Mouse (Mus musculus) embryo, embryonic 11.5 days (tissue): Measurements from ENCODE around the gene Rnf225.
A peak's percentile ranks its signal among the peaks of the same experiment; 100 is the strongest.
"Not testable (repeated sequence)": the region's sequence is repeated elsewhere in the genome, so short reads cannot be mapped to it uniquely, and the experiment has no call there.

Experiments
- DNase-seq: peaks from one replicate; pipeline ENCODE4 v3.0.0-alpha.2; 2012; ENCODE audit warnings: low read depth, low spot score

Rnf225 gene

DNA sequence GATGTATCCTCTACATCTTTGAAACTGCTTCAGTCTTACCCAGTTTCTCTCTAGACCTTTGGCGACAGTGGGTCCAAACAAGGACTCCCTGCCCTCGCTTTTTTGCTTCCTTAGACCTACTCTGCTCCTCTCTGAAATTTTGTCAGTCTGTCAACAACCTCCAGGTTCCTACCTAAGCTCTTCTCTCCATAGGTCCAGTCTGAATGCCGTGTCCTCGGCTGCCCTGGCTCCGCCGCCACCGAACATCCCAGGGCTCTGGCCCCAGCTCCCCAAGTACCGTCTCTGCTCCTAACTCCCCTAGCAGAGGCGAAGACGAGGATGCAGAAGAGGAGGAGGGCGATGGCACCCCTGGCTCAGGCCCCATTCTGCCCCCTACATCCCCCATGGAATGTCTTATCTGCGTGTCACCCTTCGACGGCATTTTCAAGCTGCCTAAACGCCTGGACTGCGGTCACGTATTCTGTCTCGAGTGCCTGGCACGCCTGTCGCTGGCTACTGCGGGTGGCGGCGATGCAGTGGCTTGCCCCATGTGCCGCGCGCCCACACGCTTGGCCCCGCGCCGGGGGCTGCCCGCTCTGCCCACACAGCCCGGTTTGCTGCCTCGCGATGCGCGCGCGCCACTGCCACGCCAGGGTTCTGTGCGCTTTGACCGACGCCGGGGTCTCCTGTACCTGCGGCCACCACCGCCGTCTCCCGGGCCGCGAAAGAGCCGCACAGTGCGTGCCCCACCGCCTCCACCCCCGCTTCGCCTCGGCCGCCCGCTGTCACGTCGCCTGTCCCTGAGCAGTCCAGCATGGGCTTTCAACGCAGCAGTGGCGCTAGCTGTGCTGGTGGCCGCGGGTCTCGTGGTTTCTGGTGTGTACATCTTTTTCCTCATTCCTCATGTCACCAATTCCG is 725 bp downstream of the Rnf225 start:
- DNase-seq: no peak

DNA sequence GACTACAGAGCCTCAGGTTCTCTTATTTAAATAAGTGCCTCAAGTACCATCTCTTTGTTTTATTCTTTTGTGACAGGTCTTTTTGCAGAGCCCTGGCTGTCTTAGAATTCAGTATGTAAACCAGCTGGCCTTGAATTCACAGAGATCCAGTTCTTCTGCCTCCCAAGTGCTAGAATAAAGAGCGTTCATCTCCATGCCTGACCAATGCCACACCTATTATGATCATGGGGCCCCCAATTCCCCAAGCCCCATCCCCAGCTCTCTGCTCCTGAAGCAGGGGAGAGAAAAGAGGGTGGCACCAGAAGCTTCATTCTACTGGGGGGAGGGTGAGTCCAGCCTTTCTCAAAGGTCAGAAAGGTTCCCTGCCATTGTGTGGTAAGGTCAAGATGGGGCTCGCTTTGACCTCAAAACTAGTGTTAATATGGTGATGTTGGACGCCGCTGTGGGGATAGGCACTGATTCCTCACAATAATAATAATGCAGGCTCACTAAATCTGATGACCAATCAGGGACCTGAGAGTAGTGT is 6.5 kb downstream of the Rnf225 start:
- no peak for DNase-seq

DNA sequence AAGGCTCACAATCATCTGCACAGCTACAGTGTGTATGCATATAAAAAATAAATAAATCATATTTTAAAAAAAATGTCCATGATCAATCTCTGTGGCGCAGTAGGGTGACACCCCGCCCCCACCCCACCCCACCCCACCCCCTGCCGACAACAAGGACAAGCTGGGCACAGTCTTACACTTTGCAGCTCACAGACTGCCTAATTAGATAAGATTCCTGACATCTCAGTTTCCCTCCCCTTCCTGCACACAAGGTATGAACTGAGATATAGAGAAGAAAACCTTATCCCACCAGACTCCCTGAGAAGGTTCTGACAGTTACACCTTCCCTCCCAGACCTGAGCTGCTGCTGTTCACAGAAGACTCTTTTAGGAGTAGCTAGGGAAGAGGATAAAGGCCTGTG is 7.6 kb downstream of the Rnf225 start:
- DNase-seq: no peak

- not testable (repeated sequence) for DNase-seq
These were observed 10.1 kb downstream of the Rnf225 start for GRCm38 (mm10) chr7:12937254-12937803.

DNA sequence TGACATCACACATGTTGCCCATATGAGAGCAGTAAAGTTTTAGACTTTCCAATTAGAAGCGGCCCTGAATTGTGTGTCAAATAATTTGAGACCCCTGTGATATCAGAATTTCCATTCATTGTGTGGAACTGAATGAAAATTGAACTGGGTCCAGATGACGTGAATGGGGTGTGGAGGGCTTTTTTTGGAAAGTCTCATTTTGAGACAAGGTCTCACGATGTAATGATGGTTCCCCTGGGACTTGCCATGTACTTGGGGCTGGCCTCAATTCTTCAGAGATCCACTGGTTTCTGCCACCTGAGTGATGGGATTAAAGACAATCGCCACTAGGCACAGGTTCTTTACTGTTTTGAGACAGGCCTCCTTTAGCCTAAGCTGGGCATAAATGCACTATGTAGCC is 13.4 kb downstream of the Rnf225 start:
- no peak for DNase-seq

GRCm38 (mm10) chr7:12943488-12943887 is 16.3 kb downstream of the Rnf225 start:
- DNase-seq: no peak

DNA sequence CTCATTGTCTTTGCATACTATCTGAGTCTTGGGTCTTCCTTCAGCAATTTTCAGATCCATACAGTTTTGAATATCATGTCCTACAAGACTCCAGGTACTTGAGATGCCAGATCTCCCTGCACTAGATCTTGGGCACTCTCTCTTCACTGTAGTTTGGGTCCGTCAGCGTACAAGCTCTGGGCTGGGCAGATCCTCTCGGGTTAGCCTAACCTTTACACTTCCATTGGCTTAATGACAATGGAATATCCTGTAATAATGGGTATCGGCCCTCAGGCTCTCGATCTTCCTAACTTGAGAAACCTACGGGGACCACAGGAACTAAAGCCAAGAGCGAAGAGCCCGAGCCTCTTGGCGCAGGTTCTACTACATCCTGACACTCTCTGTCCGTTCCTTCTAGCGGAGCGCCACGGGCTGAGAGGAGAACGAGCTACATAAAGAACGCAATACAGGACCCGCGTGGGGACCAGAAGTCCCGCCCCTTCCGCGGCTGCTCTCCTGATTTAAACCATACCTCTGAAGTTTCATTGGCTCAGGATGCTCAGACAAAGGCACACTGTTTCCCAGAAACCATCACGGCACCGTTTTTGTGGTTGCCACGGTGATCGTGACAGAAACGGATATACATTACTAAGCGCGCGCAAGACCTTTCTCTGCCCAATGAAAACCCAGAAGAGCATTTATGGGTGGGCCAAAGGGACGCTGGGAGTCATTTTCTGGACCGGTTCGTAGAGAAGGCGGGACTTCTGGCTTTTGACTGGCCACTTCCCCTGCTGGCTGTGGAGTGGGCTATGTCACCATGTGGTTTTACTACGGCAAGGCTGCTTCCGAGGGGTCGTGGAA is 22.0 kb downstream of the Rnf225 start:
- DNase-seq: peak; percentile 84

GRCm38 (mm10) chr7:12949872-12950229 is 22.6 kb downstream of the Rnf225 start:
- no peak for DNase-seq

GRCm38 (mm10) chr7:12954896-12955295 is 27.7 kb downstream of the Rnf225 start:
- no peak for DNase-seq

DNA sequence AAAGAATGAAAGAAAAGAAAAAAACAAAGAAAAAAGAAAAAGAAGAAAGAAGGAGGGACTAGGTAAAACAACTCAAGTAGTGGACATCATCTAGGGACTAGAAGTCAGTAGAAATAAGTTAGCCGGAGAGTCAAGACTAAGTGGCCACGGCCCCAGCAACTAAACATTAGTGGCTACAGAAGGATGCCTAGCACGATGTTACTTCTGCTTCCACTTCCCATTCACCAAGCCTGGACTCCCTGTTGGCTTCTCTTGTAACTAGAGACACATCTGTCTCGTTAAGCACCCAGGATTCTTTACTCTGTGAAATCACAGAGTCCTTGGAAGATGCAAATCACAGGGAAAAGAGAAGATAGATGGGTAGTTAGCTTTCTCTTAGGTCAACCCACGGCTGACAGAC is 30.3 kb downstream of the Rnf225 start:
- DNase-seq: no peak

DNA sequence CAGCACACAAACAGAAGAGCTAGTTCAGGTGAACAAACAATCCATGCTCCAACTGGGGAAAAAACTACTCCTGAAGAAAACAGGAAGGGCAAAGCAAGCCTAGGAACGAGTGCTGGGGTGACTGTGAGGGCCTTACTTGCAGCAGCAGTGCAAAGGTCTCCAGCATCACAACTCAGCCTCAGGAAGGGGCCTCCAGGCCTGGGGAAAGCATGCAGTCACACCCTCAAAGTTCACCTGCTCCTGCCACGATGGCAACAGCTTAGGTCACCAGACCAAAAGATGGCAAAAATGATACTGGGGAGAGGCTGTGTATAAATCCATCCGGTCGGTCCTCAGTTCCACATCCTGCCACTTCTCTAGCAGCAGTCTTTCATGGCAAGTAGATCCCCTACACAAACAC is 31.7 kb downstream of the Rnf225 start:
- DNase-seq: no peak

DNA sequence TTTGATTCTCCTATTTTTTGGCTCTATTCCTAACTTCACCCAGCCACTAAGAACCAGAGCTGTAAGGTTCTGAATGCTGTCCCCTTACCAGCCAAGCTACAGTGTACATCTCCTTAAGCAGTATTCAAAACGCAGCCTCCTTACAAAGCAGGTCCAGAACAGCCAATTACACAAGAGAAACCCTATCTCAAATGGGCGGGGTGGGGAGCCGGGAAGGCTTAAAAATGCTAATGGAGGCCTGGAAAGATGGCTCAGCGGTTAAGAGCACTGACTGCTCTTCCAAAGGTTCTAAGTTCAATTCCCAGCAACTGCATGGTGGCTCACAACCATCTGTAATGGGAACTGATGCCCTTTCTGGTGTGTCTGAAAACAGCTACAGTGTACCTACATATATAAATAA is 32.5 kb downstream of the Rnf225 start:
- no peak for DNase-seq

DNA sequence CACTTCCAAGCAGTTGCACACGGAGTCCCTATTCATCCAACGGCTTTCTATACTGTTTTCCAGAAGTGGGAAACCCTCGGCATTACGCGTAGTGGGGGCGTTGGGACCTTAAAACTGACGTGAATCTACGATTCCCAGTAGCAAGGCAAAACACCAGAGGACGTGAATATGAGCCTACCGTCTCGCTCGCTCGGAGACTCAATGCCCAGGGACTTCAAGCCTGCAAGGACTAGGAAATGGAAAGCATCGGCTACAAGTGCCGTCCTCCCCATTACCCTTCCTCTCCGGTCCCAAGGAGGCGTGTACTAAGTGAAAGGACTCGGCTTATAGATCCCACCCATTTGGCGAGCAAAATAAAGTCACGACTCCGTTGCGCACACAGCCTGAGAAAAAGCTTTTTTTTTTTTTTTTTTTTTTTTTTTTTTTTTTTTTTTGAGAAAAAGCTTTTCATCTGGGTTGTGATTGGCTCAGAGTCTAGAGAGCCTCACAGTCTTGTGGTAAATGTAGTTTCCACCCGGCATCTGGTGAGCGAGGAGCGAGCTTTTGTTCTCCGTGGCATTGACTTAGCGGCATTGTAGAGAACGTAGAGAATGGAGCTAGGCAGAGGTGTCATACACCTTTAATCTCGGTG is 34.4 kb downstream of the Rnf225 start:
- DNase-seq: peak; percentile 55

DNA sequence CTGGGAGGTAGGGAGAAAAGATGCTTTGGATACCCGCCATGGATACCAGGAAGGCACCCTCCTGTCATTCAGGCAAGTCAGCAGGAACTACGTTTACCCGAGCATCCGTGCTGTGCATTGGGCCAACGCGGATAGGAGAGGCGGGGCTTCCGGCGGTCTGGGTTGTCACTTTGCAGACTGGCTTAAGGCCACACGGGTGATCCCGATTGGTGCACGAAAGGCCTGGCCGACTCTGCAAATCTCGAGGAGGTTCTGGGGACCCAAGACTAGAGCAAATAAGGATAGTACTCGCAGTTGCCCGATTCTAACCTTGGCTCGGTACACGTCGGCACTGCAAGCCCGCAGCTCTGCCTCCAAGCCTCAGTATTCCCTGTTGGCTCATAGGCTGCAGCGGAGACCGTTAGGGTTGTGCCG is 38.5 kb downstream of the Rnf225 start, which contains the start of gene Zfp324:
Zfp324 (plus strand) TSS at position 161 of the 414 bp plus-strand sequence.
- DNase-seq: peak; percentile 73

- no peak for DNase-seq
These were observed 39.1 kb downstream of the Rnf225 start for GRCm38 (mm10) chr7:12966104-12966845.

GRCm38 (mm10) chr7:12970906-12971305 is 43.7 kb downstream of the Rnf225 start:
- DNase-seq: no peak

DNA sequence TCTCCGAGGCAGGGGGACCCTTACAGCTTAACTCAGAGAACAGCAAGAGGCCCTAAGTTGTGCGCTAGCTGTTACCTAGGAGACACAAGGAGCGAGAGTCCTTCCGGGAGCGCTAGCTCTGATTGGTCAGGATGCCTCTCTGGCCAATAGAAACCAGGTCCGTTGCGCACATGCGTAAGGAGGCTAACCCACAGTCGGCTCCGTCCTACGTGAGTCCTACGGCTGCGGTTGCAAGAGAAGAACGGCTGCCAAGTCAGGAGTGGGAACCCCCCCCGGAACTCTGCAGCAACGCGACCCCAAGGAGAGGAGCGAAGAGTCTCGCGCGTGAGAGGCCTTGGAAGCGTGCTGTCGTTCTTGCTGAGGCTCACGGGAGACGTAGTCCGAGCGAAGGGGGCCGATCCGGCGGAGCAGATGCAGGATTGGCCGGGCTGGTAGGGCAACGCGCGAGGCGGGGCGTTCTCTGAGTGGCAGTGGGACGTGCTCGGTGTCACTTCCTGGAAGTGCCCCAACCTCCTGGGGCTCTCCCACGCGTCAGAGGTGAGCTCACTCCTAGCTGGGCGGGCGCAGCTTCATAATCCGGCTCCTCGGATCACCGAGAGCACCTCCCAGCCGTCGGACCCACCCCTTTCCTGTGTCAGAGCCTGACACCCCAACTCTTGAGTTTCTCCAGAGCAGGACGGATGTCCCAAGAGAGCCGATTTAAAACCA is 50.6 kb downstream of the Rnf225 start, which contains the start of gene Zfp446:
Zfp446 (plus strand) TSS at position 167 of the 708 bp plus-strand sequence.
- DNase-seq: peak; percentile 94

DNA sequence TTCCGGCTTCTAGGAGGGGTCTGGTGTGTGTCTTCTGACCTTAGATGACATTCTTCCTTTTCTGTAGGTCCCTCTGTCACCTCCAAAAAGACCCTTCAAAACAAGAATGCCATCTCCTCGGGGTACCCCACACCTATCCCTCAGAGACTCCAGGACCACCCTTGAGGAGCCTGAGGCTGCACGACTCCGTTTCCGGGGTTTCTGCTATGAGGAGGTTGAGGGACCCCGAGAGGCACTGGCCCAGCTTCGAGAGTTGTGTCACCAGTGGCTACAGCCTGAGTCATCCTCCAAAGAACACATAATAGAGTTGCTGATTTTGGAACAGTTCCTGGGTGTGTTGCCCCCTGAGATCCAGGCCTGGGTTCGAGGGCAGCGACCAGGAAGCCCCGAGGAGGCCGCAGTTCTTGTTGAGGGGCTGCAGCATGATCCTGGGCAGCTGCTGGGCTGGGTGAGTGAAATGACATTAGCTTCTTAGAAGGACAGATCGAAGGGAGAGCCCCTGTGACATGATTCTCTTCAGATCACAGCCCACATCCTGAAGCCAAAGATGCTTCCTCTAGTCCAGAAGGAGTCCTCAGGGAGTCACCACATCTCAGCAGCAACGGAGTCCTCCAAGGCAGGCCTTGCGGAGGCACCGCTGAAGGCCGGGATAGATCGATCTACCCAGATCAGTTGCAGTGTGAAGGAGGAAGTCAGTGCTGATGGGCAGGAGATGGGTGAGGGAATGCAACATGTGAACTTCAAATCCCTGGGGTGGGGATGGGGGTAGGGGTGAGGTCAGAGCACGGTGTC is 51.9 kb downstream of the Rnf225 start:
- DNase-seq: no peak

- no peak for DNase-seq
These were observed 52.6 kb downstream of the Rnf225 start for GRCm38 (mm10) chr7:12979776-12980175.
